Mouse (Mus musculus): ENCODE data around the gene Dgkg. TPM values are rescaled to one million over a fixed set of nuclear protein-coding genes. Genes with fewer than 3 reads are reported as not detected.
A peak's percentile ranks its signal among the peaks of the same experiment; 100 is the strongest.

The Dgkg gene
- polyA plus RNA-seq, 1 experiment from 2014 or later: 0.12 TPM

GRCm38 (mm10) chr16:22431773-22432172 is 225.2 kb downstream of the Dgkg start:
- peaks cover 16% of the 10 kb centered on the region for H3K27me3 ChIP-seq (ENCODE audit: control insufficient read depth, insufficient read depth, low read length)

GRCm38 (mm10) chr16:22431335-22431734 is 225.7 kb downstream of the Dgkg start:
- Histone ChIP-seq H3K4me1 (replicated peaks; ENCODE audit: control insufficient read depth, insufficient read depth, low read length) (peaks cover 5% of the 10 kb centered on the region; the same call in 1 of the 2 replicates), H3K27me3 (ENCODE audit: control insufficient read depth, insufficient read depth, low read length) (peaks cover 15% of the 10 kb centered on the region), H3K4me2 (replicated peaks; ENCODE audit: low read depth, low read length) (no peak overlapping the region), H3K27ac (ENCODE audit: low read depth, low read length) (no peak overlapping the region), H3K36me3 (ENCODE audit: control insufficient read depth, insufficient read depth, low read length) (no peaks in the 10 kb centered on the region), H3K9ac (ENCODE audit: low read depth, low read length) (no peak overlapping the region), H3K4me3 (ENCODE audit: low read depth, low read length) (no peak overlapping the region), H3K9me3 (ENCODE audit: control insufficient read depth, low read length) (no peaks in the 10 kb centered on the region)
- no peak for ATAC-seq (ENCODE audit: low FRiP score)
- DNase-seq (ENCODE audit: low spot score): no peak
- WGBS: 92% methylated on average over 2 of the region's 2 CpGs

More at GRCm38 (mm10) chr16:22431773-22432172, 225.2 kb downstream of the Dgkg start:
- Histone ChIP-seq H3K9me3 (ENCODE audit: control insufficient read depth, low read length) (no peaks in the 10 kb centered on the region), H3K4me3 (ENCODE audit: low read depth, low read length) (no peak overlapping the region), H3K9ac (ENCODE audit: low read depth, low read length) (no peak overlapping the region), H3K27ac (ENCODE audit: low read depth, low read length) (no peak overlapping the region), H3K36me3 (ENCODE audit: control insufficient read depth, insufficient read depth, low read length) (no peaks in the 10 kb centered on the region), H3K4me2 (replicated peaks; ENCODE audit: low read depth, low read length) (no peak overlapping the region), H3K4me1 (replicated peaks; ENCODE audit: control insufficient read depth, insufficient read depth, low read length) (peaks cover 5% of the 10 kb centered on the region; the same call in 1 of the 2 replicates)
- DNase-seq (ENCODE audit: low spot score) (no peak), ATAC-seq (ENCODE audit: low FRiP score) (no peak)
- WGBS: 91% methylated on average over 12 of the region's 12 CpGs

GRCm38 (mm10) chr16:22430211-22430951 is 226.6 kb downstream of the Dgkg start:
- H3K36me3 ChIP-seq (ENCODE audit: control insufficient read depth, insufficient read depth, low read length): no peaks in the 10 kb centered on the region
- ATAC-seq (ENCODE audit: low FRiP score) (no peak), DNase-seq (ENCODE audit: low spot score) (no peak)
- no peak overlapping the region for H3K4me2 ChIP-seq (replicated peaks; ENCODE audit: low read depth, low read length)
- H3K27ac ChIP-seq (ENCODE audit: low read depth, low read length): no peak overlapping the region
- no peaks in the 10 kb centered on the region for H3K9me3 ChIP-seq (ENCODE audit: control insufficient read depth, low read length)
- H3K4me3 ChIP-seq (ENCODE audit: low read depth, low read length): no peak overlapping the region
- H3K27me3 ChIP-seq (ENCODE audit: control insufficient read depth, insufficient read depth, low read length): peaks cover 9% of the 10 kb centered on the region
- H3K4me1 ChIP-seq (replicated peaks; ENCODE audit: control insufficient read depth, insufficient read depth, low read length): peaks cover 5% of the 10 kb centered on the region; the same call in 1 of the 2 replicates
- no peak overlapping the region for H3K9ac ChIP-seq (ENCODE audit: low read depth, low read length)
- 74% methylated on average over 16 of the region's 16 CpGs for WGBS

DNA sequence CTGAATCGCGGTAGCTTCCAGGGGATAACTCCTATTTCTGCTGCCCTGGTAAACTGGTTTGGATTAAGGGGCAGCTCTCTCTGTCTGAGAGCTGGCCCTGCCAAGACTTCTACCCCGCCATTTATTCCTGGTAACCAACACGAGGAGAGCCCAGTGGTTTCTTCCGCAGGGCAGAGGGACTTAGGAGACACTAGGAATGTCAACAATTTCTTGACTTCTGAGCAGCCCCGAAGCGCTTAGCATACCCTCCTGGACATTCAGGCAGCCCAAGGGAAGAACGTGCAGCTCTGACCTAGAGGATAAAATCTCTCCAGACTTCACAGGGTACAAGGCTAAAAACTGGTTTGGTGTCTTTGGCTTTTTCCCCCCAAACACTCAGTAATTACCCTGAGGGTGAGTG is 227.6 kb downstream of the Dgkg start:
- no peaks in the 10 kb centered on the region for H3K36me3 ChIP-seq (ENCODE audit: control insufficient read depth, insufficient read depth, low read length)
- no peak overlapping the region for H3K9ac ChIP-seq (ENCODE audit: low read depth, low read length)
- no peaks in the 10 kb centered on the region for H3K9me3 ChIP-seq (ENCODE audit: control insufficient read depth, low read length)
- ATAC-seq (ENCODE audit: low FRiP score) (peak; percentile 21; the same call in 1 of the 2 replicates), DNase-seq (ENCODE audit: low spot score) (no peak)
- peaks cover 5% of the 10 kb centered on the region; the same call in 1 of the 2 replicates for H3K4me1 ChIP-seq (replicated peaks; ENCODE audit: control insufficient read depth, insufficient read depth, low read length)
- H3K4me2 ChIP-seq (replicated peaks; ENCODE audit: low read depth, low read length): peak overlapping the region; percentile 18; the same call in 1 of the 2 replicates
- 4% methylated on average over 8 of the region's 8 CpGs for WGBS
- H3K4me3 ChIP-seq (ENCODE audit: low read depth, low read length): no peak overlapping the region
- H3K27me3 ChIP-seq (ENCODE audit: control insufficient read depth, insufficient read depth, low read length): 0 out of 2 replicates have a peak, but pooled peaks cover 3% of the 10 kb centered on the region
- no peak overlapping the region for H3K27ac ChIP-seq (ENCODE audit: low read depth, low read length)

DNA sequence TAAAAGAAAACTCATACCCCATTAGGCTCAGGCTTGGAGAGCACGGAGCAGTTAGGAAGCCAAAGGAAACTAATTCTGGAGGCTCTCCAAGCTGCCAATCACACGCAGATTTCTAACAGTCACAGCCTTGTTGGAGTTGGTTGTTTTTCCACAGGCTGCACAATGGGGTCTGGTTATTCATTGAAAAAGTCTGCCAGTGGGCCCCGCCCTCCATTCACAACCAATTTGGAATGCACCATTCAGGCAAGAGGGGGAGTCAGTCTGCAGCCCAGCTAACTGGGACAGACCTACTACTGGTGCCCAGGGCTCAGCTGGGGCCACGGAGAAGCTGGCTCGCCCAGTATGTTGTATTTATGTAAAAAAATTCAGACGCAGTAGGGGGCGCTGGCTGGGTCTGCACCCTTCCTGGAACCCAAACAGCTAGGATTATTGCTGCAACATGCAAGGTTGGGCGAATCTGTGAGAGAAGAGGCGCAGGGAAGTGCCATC is 228.1 kb downstream of the Dgkg start:
- ATAC-seq (ENCODE audit: low FRiP score) (peak; percentile 95), DNase-seq (ENCODE audit: low spot score) (peak; percentile 90)
- H3K9ac ChIP-seq (ENCODE audit: low read depth, low read length): no peak overlapping the region
- 4% methylated on average over 9 of the region's 9 CpGs for WGBS
- H3K4me2 ChIP-seq (replicated peaks; ENCODE audit: low read depth, low read length): peak overlapping the region; percentile 18; the same call in 1 of the 2 replicates
- no peak overlapping the region for H3K27ac ChIP-seq (ENCODE audit: low read depth, low read length)
- H3K9me3 ChIP-seq (ENCODE audit: control insufficient read depth, low read length): no peaks in the 10 kb centered on the region
- no peaks in the 10 kb centered on the region for H3K36me3 ChIP-seq (ENCODE audit: control insufficient read depth, insufficient read depth, low read length)
- H3K27me3 ChIP-seq (ENCODE audit: control insufficient read depth, insufficient read depth, low read length): 0 out of 2 replicates have a peak, but pooled peaks cover 3% of the 10 kb centered on the region
- H3K4me1 ChIP-seq (replicated peaks; ENCODE audit: control insufficient read depth, insufficient read depth, low read length): peaks cover 5% of the 10 kb centered on the region; the same call in 1 of the 2 replicates
- H3K4me3 ChIP-seq (ENCODE audit: low read depth, low read length): no peak overlapping the region

DNA sequence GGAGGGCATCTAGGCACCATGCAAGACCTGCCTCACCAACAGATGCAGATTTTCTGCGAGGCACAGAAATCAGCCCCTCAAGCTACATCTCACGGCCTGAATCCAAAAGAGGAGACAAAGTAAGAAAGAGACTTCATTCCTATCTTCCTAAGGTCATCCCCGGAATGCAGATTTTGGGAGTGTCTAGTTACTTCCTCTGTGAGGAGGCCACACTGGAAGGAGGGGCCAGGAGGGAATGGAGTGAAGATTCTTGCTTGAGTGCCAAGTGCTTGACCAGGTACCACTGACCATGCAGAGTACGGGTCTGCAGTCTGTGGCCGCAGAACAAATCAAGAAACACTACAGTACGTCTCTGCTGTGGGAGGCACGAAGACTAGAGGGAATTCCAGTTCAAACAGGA is 230.2 kb downstream of the Dgkg start:
- Histone ChIP-seq H3K4me2 (replicated peaks; ENCODE audit: low read depth, low read length) (no peak overlapping the region), H3K9me3 (ENCODE audit: control insufficient read depth, low read length) (no peaks in the 10 kb centered on the region), H3K9ac (ENCODE audit: low read depth, low read length) (no peak overlapping the region), H3K4me1 (replicated peaks; ENCODE audit: control insufficient read depth, insufficient read depth, low read length) (peaks cover 5% of the 10 kb centered on the region; the same call in 1 of the 2 replicates), H3K4me3 (ENCODE audit: low read depth, low read length) (no peak overlapping the region), H3K36me3 (ENCODE audit: control insufficient read depth, insufficient read depth, low read length) (no peaks in the 10 kb centered on the region), H3K27ac (ENCODE audit: low read depth, low read length) (no peak overlapping the region), H3K27me3 (ENCODE audit: control insufficient read depth, insufficient read depth, low read length) (0 out of 2 replicates have a peak, but pooled peaks cover 3% of the 10 kb centered on the region)
- DNase-seq (ENCODE audit: low spot score) (no peak), ATAC-seq (ENCODE audit: low FRiP score) (no peak)
- WGBS: 79% methylated on average over 7 of the region's 7 CpGs

- Histone ChIP-seq H3K4me1 (replicated peaks; ENCODE audit: control insufficient read depth, insufficient read depth, low read length) (no peaks in the 10 kb centered on the region), H3K4me3 (ENCODE audit: low read depth, low read length) (no peak overlapping the region), H3K9me3 (ENCODE audit: control insufficient read depth, low read length) (no peaks in the 10 kb centered on the region), H3K9ac (ENCODE audit: low read depth, low read length) (no peak overlapping the region), H3K27ac (ENCODE audit: low read depth, low read length) (no peak overlapping the region), H3K36me3 (ENCODE audit: control insufficient read depth, insufficient read depth, low read length) (no peaks in the 10 kb centered on the region), H3K27me3 (ENCODE audit: control insufficient read depth, insufficient read depth, low read length) (no peaks in the 10 kb centered on the region), H3K4me2 (replicated peaks; ENCODE audit: low read depth, low read length) (no peak overlapping the region)
- DNase-seq (ENCODE audit: low spot score): no peak
- WGBS: 80% methylated on average over 5 of the region's 5 CpGs
- ATAC-seq (ENCODE audit: low FRiP score): no peak
These were observed 234.8 kb downstream of the Dgkg start for GRCm38 (mm10) chr16:22422256-22422655.
